Mouse (Mus musculus): ENCODE results near the gene Mmp23. TPM values are rescaled to one million over a fixed set of nuclear protein-coding genes. Genes with fewer than 3 reads are reported as not detected.
"Not testable (repeated sequence)": the region's sequence is repeated elsewhere in the genome, so short reads cannot be mapped to it uniquely, and the experiment has no call there.

Gene Mmp23
- polyA plus RNA-seq (2016; fragmentation: Nextera tagmentation; extraction: Ambion mirVana): 4.7 TPM in 2 replicates

- WGBS: under 1% methylated on average over 33 of the region's 33 CpGs
- DNase-seq (ENCODE audit: low spot score): peak; percentile 78
- Histone ChIP-seq H3K36me3 (peaks cover 56% of the 10 kb centered on the region), H3K4me1 (peaks cover 37% of the 10 kb centered on the region), H3K27me3 (ENCODE audit: low read depth, poor library complexity, severe bottlenecking) (peaks cover 77% of the 10 kb centered on the region), H3K9me3 (replicated peaks) (no peaks in the 10 kb centered on the region), H3K27ac (replicated peaks) (peak within 1 kb of the TSS; percentile 79), H3K4me3 (peak within 1 kb of the TSS; percentile 59)
These were observed at the start of gene Mmp23 for GRCm38 (mm10) chr4:155653086-155653450. TSS of gene Mmp23 (minus strand) at chr4:155653384.

- Histone ChIP-seq H3K9me3 (replicated peaks) (no peaks in the 10 kb centered on the region), H3K4me3 (no peak overlapping the region), H3K27ac (replicated peaks) (no peak overlapping the region), H3K4me1 (peaks cover 9% of the 10 kb centered on the region), H3K36me3 (no peaks in the 10 kb centered on the region), H3K27me3 (ENCODE audit: low read depth, poor library complexity, severe bottlenecking) (peaks cover 19% of the 10 kb centered on the region)
- no peak for DNase-seq (ENCODE audit: low spot score)
These were observed 47.2 kb upstream of the Mmp23 start for GRCm38 (mm10) chr4:155700425-155700824.

- no peak for DNase-seq (ENCODE audit: low spot score)
- Histone ChIP-seq H3K36me3 (no peaks in the 10 kb centered on the region), H3K27ac (replicated peaks) (no peak overlapping the region), H3K4me3 (0 out of 2 replicates have a peak overlapping the region, but pooled peaks have one; percentile 81), H3K9me3 (replicated peaks) (no peaks in the 10 kb centered on the region), H3K27me3 (ENCODE audit: low read depth, poor library complexity, severe bottlenecking) (peaks cover 45% of the 10 kb centered on the region), H3K4me1 (peaks cover 19% of the 10 kb centered on the region)
- 83% methylated on average over 16 of the region's 16 CpGs for WGBS
These were observed 43.4 kb upstream of the Mmp23 start for GRCm38 (mm10) chr4:155696261-155697255.

- DNase-seq (ENCODE audit: low spot score): no peak
- Histone ChIP-seq H3K27ac (replicated peaks) (no peak overlapping the region), H3K36me3 (no peaks in the 10 kb centered on the region), H3K4me3 (peak overlapping the region; percentile 81), H3K4me1 (peaks cover 19% of the 10 kb centered on the region), H3K9me3 (replicated peaks) (no peaks in the 10 kb centered on the region), H3K27me3 (ENCODE audit: low read depth, poor library complexity, severe bottlenecking) (peaks cover 45% of the 10 kb centered on the region)
- 80% methylated on average over 4 of the region's 4 CpGs for WGBS
These were observed 42.4 kb upstream of the Mmp23 start for GRCm38 (mm10) chr4:155695531-155696062.

GRCm38 (mm10) chr4:155694482-155695401 is 41.6 kb upstream of the Mmp23 start:
- H3K27me3 ChIP-seq (ENCODE audit: low read depth, poor library complexity, severe bottlenecking): peaks cover 45% of the 10 kb centered on the region
- WGBS: 2% methylated on average over 92 of the region's 92 CpGs
- peak; percentile 64 for DNase-seq (ENCODE audit: low spot score)
- H3K36me3 ChIP-seq: no peaks in the 10 kb centered on the region
- no peaks in the 10 kb centered on the region for H3K9me3 ChIP-seq (replicated peaks)
- peaks cover 19% of the 10 kb centered on the region for H3K4me1 ChIP-seq
- H3K27ac ChIP-seq (replicated peaks): peak overlapping the region; percentile 83
- peak overlapping the region; percentile 81 for H3K4me3 ChIP-seq

GRCm38 (mm10) chr4:155694111-155694481 is 40.9 kb upstream of the Mmp23 start, which contains the start of gene Fndc10:
TSS of gene Fndc10 (plus strand) at chr4:155694342.
- H3K4me1 ChIP-seq: peaks cover 19% of the 10 kb centered on the region

GRCm38 (mm10) chr4:155692421-155692820 is 39.2 kb upstream of the Mmp23 start:
- H3K4me3 ChIP-seq: no peak overlapping the region
- H3K36me3 ChIP-seq: no peaks in the 10 kb centered on the region
- WGBS: 95% methylated on average over 3 of the region's 3 CpGs
- H3K27me3 ChIP-seq (ENCODE audit: low read depth, poor library complexity, severe bottlenecking): peaks cover 45% of the 10 kb centered on the region
- H3K4me1 ChIP-seq: peaks cover 19% of the 10 kb centered on the region
- no peaks in the 10 kb centered on the region for H3K9me3 ChIP-seq (replicated peaks)
- H3K27ac ChIP-seq (replicated peaks): no peak overlapping the region
- DNase-seq (ENCODE audit: low spot score): no peak

More at GRCm38 (mm10) chr4:155694111-155694481, 40.9 kb upstream of the Mmp23 start, which contains the start of gene Fndc10:
- no peaks in the 10 kb centered on the region for H3K36me3 ChIP-seq
- H3K4me3 ChIP-seq: peak within 1 kb of the TSS; percentile 81
- 2% methylated on average over 47 of the region's 47 CpGs for WGBS
- no peaks in the 10 kb centered on the region for H3K9me3 ChIP-seq (replicated peaks)
- peaks cover 45% of the 10 kb centered on the region for H3K27me3 ChIP-seq (ENCODE audit: low read depth, poor library complexity, severe bottlenecking)
- DNase-seq (ENCODE audit: low spot score): peak; percentile 74
- peak within 1 kb of the TSS; percentile 83 for H3K27ac ChIP-seq (replicated peaks)

GRCm38 (mm10) chr4:155690571-155691375 is 37.6 kb upstream of the Mmp23 start:
- 85% methylated on average over 12 of the region's 12 CpGs for WGBS
- Histone ChIP-seq H3K9me3 (replicated peaks) (no peaks in the 10 kb centered on the region), H3K27ac (replicated peaks) (no peak overlapping the region), H3K4me3 (no peak overlapping the region), H3K36me3 (no peaks in the 10 kb centered on the region), H3K27me3 (ENCODE audit: low read depth, poor library complexity, severe bottlenecking) (peaks cover 30% of the 10 kb centered on the region), H3K4me1 (peaks cover 19% of the 10 kb centered on the region)
- no peak for DNase-seq (ENCODE audit: low spot score)

GRCm38 (mm10) chr4:155687764-155688163 is 34.6 kb upstream of the Mmp23 start:
- not testable (repeated sequence) for DNase-seq (ENCODE audit: low spot score); H3K4me3 ChIP-seq; H3K9me3 ChIP-seq (replicated peaks); H3K36me3 ChIP-seq; H3K27ac ChIP-seq (replicated peaks); H3K27me3 ChIP-seq (ENCODE audit: low read depth, poor library complexity, severe bottlenecking); H3K4me1 ChIP-seq
- 91% methylated on average over 4 of the region's 4 CpGs for WGBS

GRCm38 (mm10) chr4:155683670-155684277 is 30.6 kb upstream of the Mmp23 start:
- H3K27ac ChIP-seq (replicated peaks): not testable (repeated sequence)
- 90% methylated on average over 16 of the region's 19 CpGs for WGBS

GRCm38 (mm10) chr4:155675991-155676390 is 22.8 kb upstream of the Mmp23 start:
- no peak overlapping the region for H3K4me3 ChIP-seq
- no peaks in the 10 kb centered on the region for H3K36me3 ChIP-seq
- 88% methylated on average over 2 of the region's 2 CpGs for WGBS
- H3K4me1 ChIP-seq: no peaks in the 10 kb centered on the region
- DNase-seq (ENCODE audit: low spot score): no peak
- no peak overlapping the region for H3K27ac ChIP-seq (replicated peaks)
- H3K27me3 ChIP-seq (ENCODE audit: low read depth, poor library complexity, severe bottlenecking): no peaks in the 10 kb centered on the region
- no peaks in the 10 kb centered on the region for H3K9me3 ChIP-seq (replicated peaks)

More at GRCm38 (mm10) chr4:155683670-155684277, 30.6 kb upstream of the Mmp23 start:
- H3K36me3 ChIP-seq; H3K9me3 ChIP-seq (replicated peaks); H3K27me3 ChIP-seq (ENCODE audit: low read depth, poor library complexity, severe bottlenecking); H3K4me1 ChIP-seq; H3K4me3 ChIP-seq; DNase-seq (ENCODE audit: low spot score): not testable (repeated sequence)

Measured in midbrain, embryonic 10.5 days (tissue).